Mouse (Mus musculus) monocyte, adult 2 months (primary cell): Measurements from ENCODE around the gene Hpse.
A peak's percentile ranks its signal among the peaks of the same experiment; 100 is the strongest.

Experiments
- DNase-seq, 2 experiments: peaks; one replicate each; pipeline ENCODE4 v3.0.0; 2022; ENCODE audit warnings: low spot score in 2 of 2, low read depth in 1 of 2

Gene Hpse

GRCm38 (mm10) chr5:100697398-100697797, 22.1 kb downstream of the Hpse start:
- DNase-seq: no peak

GRCm38 (mm10) chr5:100685631-100686030, 33.9 kb downstream of the Hpse start:
- no peak for DNase-seq

- DNase-seq: no peak
These were observed 39.0 kb downstream of the Hpse start for GRCm38 (mm10) chr5:100680542-100680933.

GRCm38 (mm10) chr5:100679911-100680541, 39.5 kb downstream of the Hpse start:
- no peak for DNase-seq

GRCm38 (mm10) chr5:100674711-100675376, 44.7 kb downstream of the Hpse start, which contains the start of gene Coq2:
Coq2 (minus strand) TSS chr5:100675140.
- peak; percentile 52 to 57 for DNase-seq

GRCm38 (mm10) chr5:100673745-100674486, 45.6 kb downstream of the Hpse start:
- peak; percentile 47 to 73 for DNase-seq

GRCm38 (mm10) chr5:100672403-100672802, 47.1 kb downstream of the Hpse start:
- no peak for DNase-seq

- DNase-seq: no peak
These were observed 47.6 kb downstream of the Hpse start for GRCm38 (mm10) chr5:100671897-100672296.

GRCm38 (mm10) chr5:100671398-100671797, 48.1 kb downstream of the Hpse start:
- DNase-seq: peak in 1 of 2 experiments; percentile 32

- no peak for DNase-seq
These were observed 52.6 kb downstream of the Hpse start for GRCm38 (mm10) chr5:100666965-100667364.

GRCm38 (mm10) chr5:100663854-100664253, 55.7 kb downstream of the Hpse start:
- peak in 1 of 2 experiments; percentile 37 for DNase-seq

GRCm38 (mm10) chr5:100663011-100663410, 56.5 kb downstream of the Hpse start:
- peak; percentile 62 to 64 for DNase-seq

GRCm38 (mm10) chr5:100658460-100658859, 61.1 kb downstream of the Hpse start:
- DNase-seq: no peak

GRCm38 (mm10) chr5:100656352-100656751, 63.2 kb downstream of the Hpse start:
- DNase-seq: peak; percentile 54 to 60

- no peak for DNase-seq
These were observed 67.2 kb downstream of the Hpse start for GRCm38 (mm10) chr5:100652327-100652726.

- no peak for DNase-seq
These were observed 68.0 kb downstream of the Hpse start for GRCm38 (mm10) chr5:100651486-100651885.

GRCm38 (mm10) chr5:100650969-100651368, 68.5 kb downstream of the Hpse start:
- no peak for DNase-seq

GRCm38 (mm10) chr5:100648546-100648945, 71.0 kb downstream of the Hpse start:
- no peak for DNase-seq

- no peak for DNase-seq
These were observed 71.5 kb downstream of the Hpse start for GRCm38 (mm10) chr5:100648046-100648445.

GRCm38 (mm10) chr5:100646558-100646957, 73.0 kb downstream of the Hpse start:
- no peak for DNase-seq

GRCm38 (mm10) chr5:100643991-100644535, 75.5 kb downstream of the Hpse start:
- no peak for DNase-seq
